Mouse (Mus musculus) embryonic facial prominence, embryonic 14.5 days (tissue): ENCODE measurements around the gene Cotl1. TPM values are rescaled to one million over a fixed set of nuclear protein-coding genes. Genes with fewer than 3 reads are reported as not detected.

Experiments used
- ATAC-seq: fragments of 200-750 bp; cut with Nextera tagmentation; 2 replicates; pipeline ENCODE4 v1.8.0; 2017; ENCODE audit warnings: low read depth, moderate number of reproducible peaks, moderate TSS enrichment
- DNase-seq: peaks from one replicate; pipeline ENCODE4 v3.0.0-alpha.2; 2015; ENCODE audit warnings: low spot score
- H3K27ac ChIP-seq: fragments of 300-500 bp; sonication (generic); replicated peaks from 2 replicates; pipeline ENCODE4 v1.5.1; 2014; ENCODE audit warnings: low read depth, mild to moderate bottlenecking, low read length, moderate library complexity
- H3K27me3 ChIP-seq: fragments of 300-500 bp; sonication (generic); replicated peaks from 2 replicates; pipeline ENCODE4 v1.6.1; 2014; ENCODE audit warnings: low read length; ENCODE audit not compliant: control insufficient read depth, insufficient read depth
- H3K36me3 ChIP-seq: fragments of 300-500 bp; sonication (generic); 2 replicates; pipeline ENCODE4 v1.6.1; 2014; ENCODE audit warnings: low read length, mixed read lengths; ENCODE audit not compliant: control insufficient read depth, insufficient read depth
- H3K4me1 ChIP-seq: fragments of 300-500 bp; sonication (generic); 2 replicates; pipeline ENCODE4 v1.6.1; 2014; ENCODE audit warnings: antibody characterized with exemption, low read length; ENCODE audit not compliant: control insufficient read depth, insufficient read depth
- H3K4me2 ChIP-seq: fragments of 300-500 bp; sonication (generic); 2 replicates; pipeline ENCODE4 v1.6.1; 2014; ENCODE audit warnings: low read depth, mild to moderate bottlenecking, low read length, moderate library complexity, mixed read lengths
- H3K4me3 ChIP-seq: fragments of 300-500 bp; sonication (generic); 2 replicates; pipeline ENCODE4 v1.5.1; 2014; ENCODE audit warnings: low read depth, mild to moderate bottlenecking, low read length
- H3K9ac ChIP-seq: fragments of 300-500 bp; sonication (generic); 2 replicates; pipeline ENCODE4 v1.6.1; 2014; ENCODE audit warnings: low read depth, mild to moderate bottlenecking, low read length, moderate library complexity, mixed read lengths
- H3K9me3 ChIP-seq: fragments of 300-500 bp; sonication (generic); 2 replicates; pipeline ENCODE4 v1.6.1; 2016; ENCODE audit warnings: low read length; ENCODE audit not compliant: control insufficient read depth
- WGBS: fragments of 180-500 bp; shearing (Covaris S2); extraction: QIAGEN DNeasy Blood & Tissue Kit; methylation state at CpG from one replicate; pipeline ENCODE4 v1.1.7; 2014; 5-methylcytosine and 5-hydroxymethylcytosine counted together
- polyA plus RNA-seq: library from polyadenylated mRNA; unstranded; fragments of >200 nt; fragmentation: Nextera tagmentation; extraction: Ambion mirVana; gene quantifications from 2 replicates; pipeline ENCODE4 v1.2.1, GENCODE M21; 2014

Cotl1 gene
- polyA plus RNA-seq, 1 experiment from 2014 or later: 255 TPM

GRCm38 (mm10) chr8:119785764-119786405 lies 54.5 kb downstream of the Cotl1 start:
- H3K36me3 ChIP-seq: no peaks in the 10 kb centered on the region
- no peaks in the 10 kb centered on the region for H3K4me1 ChIP-seq
- H3K4me3 ChIP-seq: no peak overlapping the region
- H3K27me3 ChIP-seq: no peaks in the 10 kb centered on the region
- H3K9me3 ChIP-seq: no peaks in the 10 kb centered on the region
- no peak overlapping the region; the same call in 1 of the 2 replicates for H3K4me2 ChIP-seq
- ATAC-seq (0 out of 2 replicates have a peak, but pooled peaks have one; percentile 7), DNase-seq (no peak)
- 46% methylated on average over 17 of the region's 18 CpGs for WGBS
- no peak overlapping the region for H3K9ac ChIP-seq
- H3K27ac ChIP-seq: no peak overlapping the region

- H3K4me3 ChIP-seq: no peak overlapping the region
- no peaks in the 10 kb centered on the region for H3K9me3 ChIP-seq
- no peak overlapping the region for H3K9ac ChIP-seq
- ATAC-seq: no peak
- H3K4me2 ChIP-seq: no peak overlapping the region
- WGBS: 73% methylated on average over 7 of the region's 7 CpGs
- no peak overlapping the region for H3K27ac ChIP-seq
- no peaks in the 10 kb centered on the region for H3K4me1 ChIP-seq
- H3K36me3 ChIP-seq: no peaks in the 10 kb centered on the region
- DNase-seq: no peak
- H3K27me3 ChIP-seq: no peaks in the 10 kb centered on the region
Observed at GRCm38 (mm10) chr8:119784676-119785075, 55.7 kb downstream of the Cotl1 start.

GRCm38 (mm10) chr8:119784141-119784574 lies 56.2 kb downstream of the Cotl1 start:
- ATAC-seq: no peak
- 58% methylated on average over 9 of the region's 9 CpGs for WGBS
- DNase-seq: no peak
- H3K36me3 ChIP-seq: no peaks in the 10 kb centered on the region
- no peak overlapping the region for H3K4me3 ChIP-seq
- no peak overlapping the region for H3K9ac ChIP-seq
- H3K27ac ChIP-seq: no peak overlapping the region
- no peaks in the 10 kb centered on the region for H3K9me3 ChIP-seq
- H3K27me3 ChIP-seq: no peaks in the 10 kb centered on the region
- H3K4me1 ChIP-seq: no peaks in the 10 kb centered on the region
- no peak overlapping the region for H3K4me2 ChIP-seq

GRCm38 (mm10) chr8:119783579-119783978 lies 56.8 kb downstream of the Cotl1 start:
- no peak for ATAC-seq
- no peak overlapping the region for H3K4me3 ChIP-seq
- H3K4me1 ChIP-seq: peaks cover 3% of the 10 kb centered on the region; the same call in 1 of the 2 replicates
- no peak overlapping the region for H3K4me2 ChIP-seq
- H3K27ac ChIP-seq: no peak overlapping the region
- no peak overlapping the region for H3K9ac ChIP-seq
- H3K27me3 ChIP-seq: no peaks in the 10 kb centered on the region
- 73% methylated on average over 6 of the region's 6 CpGs for WGBS
- DNase-seq: no peak
- no peaks in the 10 kb centered on the region for H3K9me3 ChIP-seq
- H3K36me3 ChIP-seq: no peaks in the 10 kb centered on the region

GRCm38 (mm10) chr8:119782715-119783114 lies 57.6 kb downstream of the Cotl1 start:
- H3K4me2 ChIP-seq: no peak overlapping the region
- H3K9ac ChIP-seq: no peak overlapping the region
- WGBS: 8% methylated on average over 5 of the region's 5 CpGs
- no peaks in the 10 kb centered on the region for H3K27me3 ChIP-seq
- H3K9me3 ChIP-seq: no peaks in the 10 kb centered on the region
- H3K27ac ChIP-seq: no peak overlapping the region
- DNase-seq: peak; percentile 89
- peaks cover 6% of the 10 kb centered on the region for H3K4me1 ChIP-seq
- no peak for ATAC-seq
- H3K36me3 ChIP-seq: no peaks in the 10 kb centered on the region
- H3K4me3 ChIP-seq: no peak overlapping the region

GRCm38 (mm10) chr8:119781086-119781840 lies 59.1 kb downstream of the Cotl1 start:
- 72% methylated on average over 4 of the region's 4 CpGs for WGBS
- Histone ChIP-seq H3K4me1 (peaks cover 10% of the 10 kb centered on the region), H3K36me3 (no peaks in the 10 kb centered on the region)

GRCm38 (mm10) chr8:119780402-119781049 lies 59.8 kb downstream of the Cotl1 start:
- H3K4me1 ChIP-seq: peaks cover 10% of the 10 kb centered on the region
- WGBS: 76% methylated on average over 9 of the region's 9 CpGs
- ATAC-seq: no peak

More at GRCm38 (mm10) chr8:119781086-119781840, 59.1 kb downstream of the Cotl1 start:
- Histone ChIP-seq H3K27me3 (no peaks in the 10 kb centered on the region), H3K9me3 (no peaks in the 10 kb centered on the region), H3K4me3 (no peak overlapping the region), H3K9ac (no peak overlapping the region), H3K4me2 (no peak overlapping the region), H3K27ac (no peak overlapping the region)
- ATAC-seq (no peak), DNase-seq (no peak)

GRCm38 (mm10) chr8:119779013-119779737 lies 61.2 kb downstream of the Cotl1 start:
- Histone ChIP-seq H3K9ac (no peak overlapping the region), H3K27me3 (no peaks in the 10 kb centered on the region), H3K4me1 (peaks cover 10% of the 10 kb centered on the region), H3K4me3 (peak overlapping the region; percentile 60; the same call in 1 of the 2 replicates), H3K27ac (peak overlapping the region; percentile 76; the same call in 1 of the 2 replicates), H3K36me3 (no peaks in the 10 kb centered on the region), H3K9me3 (no peaks in the 10 kb centered on the region), H3K4me2 (peak overlapping the region; percentile 90)
- ATAC-seq (peak; percentile 4; the same call in 1 of the 2 replicates), DNase-seq (peak; percentile 89)
- 23% methylated on average over 14 of the region's 14 CpGs for WGBS

More at GRCm38 (mm10) chr8:119780402-119781049, 59.8 kb downstream of the Cotl1 start:
- Histone ChIP-seq H3K9me3 (no peaks in the 10 kb centered on the region), H3K9ac (no peak overlapping the region), H3K4me2 (no peak overlapping the region), H3K27ac (no peak overlapping the region), H3K27me3 (no peaks in the 10 kb centered on the region), H3K4me3 (no peak overlapping the region), H3K36me3 (no peaks in the 10 kb centered on the region)
- DNase-seq: no peak
